Mouse (Mus musculus) thymus, adult 2 months (tissue): Measurements from ENCODE around the gene Gpr156.

Experiments
- CTCF ChIP-seq: fragments of 200-500 bp; IDR thresholded peaks from 2 replicates; pipeline ENCODE4 v1.5.1; 2012; ENCODE audit warnings: mild to moderate bottlenecking, control low read depth, low read length, moderate library complexity, borderline replicate concordance; ENCODE audit not compliant: control insufficient read depth, poor library complexity, insufficient read depth; ENCODE audit errors: extremely low read depth
- POLR2A ChIP-seq: fragments of 200-500 bp; IDR thresholded peaks from 2 replicates; pipeline ENCODE4 v1.6.1; 2012; ENCODE audit warnings: mild to moderate bottlenecking, low read length, control low read depth, moderate library complexity; ENCODE audit not compliant: control insufficient read depth, poor library complexity, insufficient read depth; ENCODE audit errors: extremely low read depth

DNA sequence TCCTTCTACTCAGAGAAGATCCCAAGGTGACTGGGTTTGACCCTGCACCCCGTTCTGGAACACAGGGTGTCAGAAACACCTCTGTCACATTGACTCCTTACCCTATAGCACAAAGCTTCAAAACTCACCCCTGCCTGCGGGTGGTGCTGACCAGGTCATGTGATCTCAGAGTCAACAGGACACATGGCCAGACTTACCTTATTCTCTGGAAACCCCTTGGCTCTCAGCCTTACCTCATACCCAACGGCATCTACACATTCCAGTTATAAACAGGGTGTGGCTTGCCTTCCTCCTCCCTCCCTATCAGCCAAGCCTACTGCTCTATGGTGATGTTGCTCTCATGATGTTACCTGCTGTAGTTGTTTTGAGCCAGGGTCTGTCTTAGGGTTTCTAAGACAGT lies 73.5 kb downstream of the Gpr156 start:
- no peak for TF ChIP-seq CTCF
- no peak for TF ChIP-seq POLR2A
